Mouse (Mus musculus): ENCODE data around the gene Cdkl5.

GRCm38 (mm10) chrX:161006272-161006671, 11.8 kb upstream of the Cdkl5 start:
- no peak for TF ChIP-seq CTCF (IDR thresholded peaks at IDR 0.05; ENCODE audit: low read depth, low read length)
- TF ChIP-seq POLR2A (IDR thresholded peaks at IDR 0.05; ENCODE audit: extremely low read depth, insufficient read depth, low read length) = no peak
